Mouse (Mus musculus): ENCODE results near the gene Auts2. TPM values are rescaled to one million over a fixed set of nuclear protein-coding genes. Genes with fewer than 3 reads are reported as not detected.

Gene Auts2
- polyA plus RNA-seq, 1 experiment from 2014 or later, result 97.2 TPM

- peak; percentile 23 for ATAC-seq
- Histone ChIP-seq H3K27ac (ENCODE audit: low read length) (peak overlapping the region; percentile 51), H3K4me1 (replicated peaks; ENCODE audit: control insufficient read depth, insufficient read depth, low read length) (peaks cover 52% of the 10 kb centered on the region), H3K36me3 (ENCODE audit: control insufficient read depth, insufficient read depth) (no peaks in the 10 kb centered on the region), H3K9ac (replicated peaks; ENCODE audit: low read depth, low read length) (no peak overlapping the region), H3K4me3 (replicated peaks; ENCODE audit: low read length) (no peak overlapping the region), H3K4me2 (ENCODE audit: low read length) (no peak overlapping the region), H3K27me3 (replicated peaks; ENCODE audit: control insufficient read depth, insufficient read depth, low read length) (no peaks in the 10 kb centered on the region), H3K9me3 (ENCODE audit: control insufficient read depth, low read length) (no peaks in the 10 kb centered on the region)
- 42% methylated on average over 6 of the region's 6 CpGs for WGBS
Observed at GRCm38 (mm10) chr5:131802340-131803036, 740.7 kb downstream of the Auts2 start.

GRCm38 (mm10) chr5:131801924-131802323, 741.2 kb downstream of the Auts2 start:
- Histone ChIP-seq H3K4me2 (ENCODE audit: low read length) (no peak overlapping the region), H3K9me3 (ENCODE audit: control insufficient read depth, low read length) (no peaks in the 10 kb centered on the region), H3K4me1 (replicated peaks; ENCODE audit: control insufficient read depth, insufficient read depth, low read length) (peaks cover 56% of the 10 kb centered on the region), H3K36me3 (ENCODE audit: control insufficient read depth, insufficient read depth) (no peaks in the 10 kb centered on the region), H3K27ac (ENCODE audit: low read length) (peak overlapping the region; percentile 25; the same call in 1 of the 2 replicates), H3K9ac (replicated peaks; ENCODE audit: low read depth, low read length) (no peak overlapping the region), H3K27me3 (replicated peaks; ENCODE audit: control insufficient read depth, insufficient read depth, low read length) (no peaks in the 10 kb centered on the region), H3K4me3 (replicated peaks; ENCODE audit: low read length) (no peak overlapping the region)
- 33% methylated on average over 6 of the region's 6 CpGs for WGBS
- ATAC-seq, result peak; percentile 60

- Histone ChIP-seq H3K4me1 (replicated peaks; ENCODE audit: control insufficient read depth, insufficient read depth, low read length) (peaks cover 69% of the 10 kb centered on the region), H3K9ac (replicated peaks; ENCODE audit: low read depth, low read length) (no peak overlapping the region), H3K9me3 (ENCODE audit: control insufficient read depth, low read length) (no peaks in the 10 kb centered on the region), H3K4me3 (replicated peaks; ENCODE audit: low read length) (no peak overlapping the region), H3K36me3 (ENCODE audit: control insufficient read depth, insufficient read depth) (no peaks in the 10 kb centered on the region), H3K4me2 (ENCODE audit: low read length) (no peak overlapping the region), H3K27me3 (replicated peaks; ENCODE audit: control insufficient read depth, insufficient read depth, low read length) (no peaks in the 10 kb centered on the region), H3K27ac (ENCODE audit: low read length) (no peak overlapping the region; the same call in 1 of the 2 replicates)
- 30% methylated on average over 5 of the region's 5 CpGs for WGBS
- no peak for ATAC-seq
Observed at GRCm38 (mm10) chr5:131798373-131798772, 744.8 kb downstream of the Auts2 start.

- H3K27me3 ChIP-seq (replicated peaks; ENCODE audit: control insufficient read depth, insufficient read depth, low read length), result no peaks in the 10 kb centered on the region
- no peak overlapping the region for H3K27ac ChIP-seq (ENCODE audit: low read length)
- H3K4me2 ChIP-seq (ENCODE audit: low read length), result no peak overlapping the region
- ATAC-seq, result no peak
- no peaks in the 10 kb centered on the region for H3K9me3 ChIP-seq (ENCODE audit: control insufficient read depth, low read length)
- H3K4me1 ChIP-seq (replicated peaks; ENCODE audit: control insufficient read depth, insufficient read depth, low read length), result peaks cover 65% of the 10 kb centered on the region
- no peak overlapping the region for H3K4me3 ChIP-seq (replicated peaks; ENCODE audit: low read length)
- no peak overlapping the region for H3K9ac ChIP-seq (replicated peaks; ENCODE audit: low read depth, low read length)
- no peaks in the 10 kb centered on the region for H3K36me3 ChIP-seq (ENCODE audit: control insufficient read depth, insufficient read depth)
Observed at GRCm38 (mm10) chr5:131797044-131797443, 746.1 kb downstream of the Auts2 start.

- H3K27me3 ChIP-seq (replicated peaks; ENCODE audit: control insufficient read depth, insufficient read depth, low read length), result no peaks in the 10 kb centered on the region
- H3K36me3 ChIP-seq (ENCODE audit: control insufficient read depth, insufficient read depth), result no peaks in the 10 kb centered on the region
- peaks cover 54% of the 10 kb centered on the region for H3K4me1 ChIP-seq (replicated peaks; ENCODE audit: control insufficient read depth, insufficient read depth, low read length)
- 0 out of 2 replicates have a peak overlapping the region, but pooled peaks have one; percentile 36 for H3K9ac ChIP-seq (replicated peaks; ENCODE audit: low read depth, low read length)
- H3K4me3 ChIP-seq (replicated peaks; ENCODE audit: low read length), result peak overlapping the region; percentile 16; the same call in 1 of the 2 replicates
- peak overlapping the region; percentile 52 for H3K4me2 ChIP-seq (ENCODE audit: low read length)
- no peaks in the 10 kb centered on the region for H3K9me3 ChIP-seq (ENCODE audit: control insufficient read depth, low read length)
- 4% methylated on average over 18 of the region's 18 CpGs for WGBS
- peak; percentile 93 for ATAC-seq
- peak overlapping the region; percentile 96 for H3K27ac ChIP-seq (ENCODE audit: low read length)
Observed at GRCm38 (mm10) chr5:131794411-131795133, 748.6 kb downstream of the Auts2 start.

GRCm38 (mm10) chr5:131789601-131790000, 753.5 kb downstream of the Auts2 start:
- Histone ChIP-seq H3K4me2 (ENCODE audit: low read length) (no peak overlapping the region), H3K4me1 (replicated peaks; ENCODE audit: control insufficient read depth, insufficient read depth, low read length) (peaks cover 39% of the 10 kb centered on the region), H3K9me3 (ENCODE audit: control insufficient read depth, low read length) (no peaks in the 10 kb centered on the region), H3K36me3 (ENCODE audit: control insufficient read depth, insufficient read depth) (no peaks in the 10 kb centered on the region), H3K9ac (replicated peaks; ENCODE audit: low read depth, low read length) (no peak overlapping the region), H3K27me3 (replicated peaks; ENCODE audit: control insufficient read depth, insufficient read depth, low read length) (no peaks in the 10 kb centered on the region), H3K4me3 (replicated peaks; ENCODE audit: low read length) (no peak overlapping the region), H3K27ac (ENCODE audit: low read length) (no peak overlapping the region)
- 72% methylated on average over 8 of the region's 8 CpGs for WGBS
- no peak for ATAC-seq

- Histone ChIP-seq H3K4me2 (ENCODE audit: low read length) (no peak overlapping the region), H3K9me3 (ENCODE audit: control insufficient read depth, low read length) (no peaks in the 10 kb centered on the region), H3K4me1 (replicated peaks; ENCODE audit: control insufficient read depth, insufficient read depth, low read length) (peaks cover 30% of the 10 kb centered on the region), H3K27me3 (replicated peaks; ENCODE audit: control insufficient read depth, insufficient read depth, low read length) (no peaks in the 10 kb centered on the region), H3K36me3 (ENCODE audit: control insufficient read depth, insufficient read depth) (no peaks in the 10 kb centered on the region), H3K9ac (replicated peaks; ENCODE audit: low read depth, low read length) (no peak overlapping the region), H3K27ac (ENCODE audit: low read length) (no peak overlapping the region), H3K4me3 (replicated peaks; ENCODE audit: low read length) (no peak overlapping the region)
- peak; percentile 55 for ATAC-seq
- 3% methylated on average over 6 of the region's 6 CpGs for WGBS
Observed at GRCm38 (mm10) chr5:131788008-131788407, 755.1 kb downstream of the Auts2 start.

GRCm38 (mm10) chr5:131783241-131783640, 759.9 kb downstream of the Auts2 start:
- H3K27me3 ChIP-seq (replicated peaks; ENCODE audit: control insufficient read depth, insufficient read depth, low read length), result no peaks in the 10 kb centered on the region
- H3K4me1 ChIP-seq (replicated peaks; ENCODE audit: control insufficient read depth, insufficient read depth, low read length), result peaks cover 42% of the 10 kb centered on the region
- H3K4me3 ChIP-seq (replicated peaks; ENCODE audit: low read length), result no peak overlapping the region
- H3K4me2 ChIP-seq (ENCODE audit: low read length), result no peak overlapping the region
- ATAC-seq, result 0 out of 2 replicates have a peak, but pooled peaks have one; percentile 29
- 12% methylated on average over 3 of the region's 3 CpGs for WGBS
- H3K27ac ChIP-seq (ENCODE audit: low read length), result peak overlapping the region; percentile 66
- H3K9me3 ChIP-seq (ENCODE audit: control insufficient read depth, low read length), result no peaks in the 10 kb centered on the region
- H3K9ac ChIP-seq (replicated peaks; ENCODE audit: low read depth, low read length), result 0 out of 2 replicates have a peak overlapping the region, but pooled peaks have one; percentile 5
- no peaks in the 10 kb centered on the region for H3K36me3 ChIP-seq (ENCODE audit: control insufficient read depth, insufficient read depth)

- no peaks in the 10 kb centered on the region for H3K27me3 ChIP-seq (replicated peaks; ENCODE audit: control insufficient read depth, insufficient read depth, low read length)
- no peaks in the 10 kb centered on the region for H3K36me3 ChIP-seq (ENCODE audit: control insufficient read depth, insufficient read depth)
- no peak overlapping the region for H3K4me3 ChIP-seq (replicated peaks; ENCODE audit: low read length)
- 62% methylated on average over 14 of the region's 14 CpGs for WGBS
- no peak overlapping the region for H3K4me2 ChIP-seq (ENCODE audit: low read length)
- no peak overlapping the region for H3K9ac ChIP-seq (replicated peaks; ENCODE audit: low read depth, low read length)
- peaks cover 32% of the 10 kb centered on the region for H3K4me1 ChIP-seq (replicated peaks; ENCODE audit: control insufficient read depth, insufficient read depth, low read length)
- H3K9me3 ChIP-seq (ENCODE audit: control insufficient read depth, low read length), result no peaks in the 10 kb centered on the region
- peak overlapping the region; percentile 32; the same call in 1 of the 2 replicates for H3K27ac ChIP-seq (ENCODE audit: low read length)
- peak; percentile 26; the same call in 1 of the 2 replicates for ATAC-seq
Observed at GRCm38 (mm10) chr5:131781063-131781462, 762.1 kb downstream of the Auts2 start.
